Mouse (Mus musculus) brain, embryonic 14.5 days (tissue): ENCODE results near the gene Mxi1.

Experiments used
- CTCF ChIP-seq: fragments of 200-500 bp; IDR thresholded peaks from 2 replicates; pipeline ENCODE4 v1.5.1; 2012; ENCODE audit warnings: inconsistent platforms, mild to moderate bottlenecking, moderate library complexity, borderline replicate concordance; ENCODE audit not compliant: insufficient read depth, insufficient read length; ENCODE audit errors: extremely low read depth
- POLR2A ChIP-seq: fragments of 200-500 bp; IDR thresholded peaks from 2 replicates; pipeline ENCODE4 v1.6.1; 2012; ENCODE audit warnings: mild to moderate bottlenecking, inconsistent platforms, borderline replicate concordance; ENCODE audit not compliant: poor library complexity, insufficient read depth, insufficient read length, severe bottlenecking; ENCODE audit errors: extremely low read depth

DNA sequence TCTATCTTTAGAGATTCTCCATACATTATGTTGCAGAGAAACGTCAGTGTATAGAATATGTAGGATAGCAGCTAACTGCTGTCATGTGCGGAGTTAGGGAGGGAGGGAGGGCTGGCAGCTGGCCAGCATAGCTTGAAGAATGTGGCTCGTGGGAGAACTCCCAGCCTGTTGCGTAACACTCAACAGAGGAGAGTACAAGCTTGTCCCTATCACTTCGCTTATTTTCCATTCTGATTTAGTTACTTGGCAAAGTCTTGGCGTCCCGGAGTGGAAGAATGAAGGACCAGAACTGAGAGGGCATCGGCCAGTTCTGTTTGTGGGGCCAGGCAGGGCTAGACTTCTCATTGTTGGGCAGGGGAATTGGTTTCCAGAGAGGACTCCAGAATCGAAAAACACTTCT lies 54.6 kb downstream of the Mxi1 start:
- TF ChIP-seq CTCF (no peak), POLR2A (no peak)
